Mouse (Mus musculus) neural tube, embryonic 15.5 days (tissue): ENCODE measurements around the gene Gm47289. TPM values are rescaled to one million over a fixed set of nuclear protein-coding genes. Genes with fewer than 3 reads are reported as not detected.

Experiments used
- ATAC-seq: fragments of 200-750 bp; cut with Nextera tagmentation; 2 replicates; pipeline ENCODE4 v1.8.0; 2017; ENCODE audit warnings: mild to moderate bottlenecking, moderate TSS enrichment, moderate library complexity; ENCODE audit not compliant: low FRiP score
- H3K27ac ChIP-seq: fragments of 300-500 bp; sonication (generic); replicated peaks from 2 replicates; pipeline ENCODE4 v1.5.1; 2015; ENCODE audit warnings: mild to moderate bottlenecking, inconsistent platforms
- H3K27me3 ChIP-seq: fragments of 300-500 bp; sonication (generic); replicated peaks from 2 replicates; pipeline ENCODE4 v1.6.1; 2015; ENCODE audit warnings: inconsistent platforms
- H3K36me3 ChIP-seq: fragments of 300-500 bp; sonication (generic); 2 replicates; pipeline ENCODE4 v1.6.1; 2015; ENCODE audit warnings: inconsistent platforms
- H3K4me1 ChIP-seq: fragments of 300-500 bp; sonication (generic); 2 replicates; pipeline ENCODE4 v1.6.1; 2015; ENCODE audit warnings: inconsistent platforms
- H3K4me2 ChIP-seq: fragments of 300-500 bp; sonication (generic); 2 replicates; pipeline ENCODE4 v1.6.1; 2015; ENCODE audit warnings: inconsistent platforms, mild to moderate bottlenecking, moderate library complexity
- H3K4me3 ChIP-seq: fragments of 300-500 bp; sonication (generic); replicated peaks from 2 replicates; pipeline ENCODE4 v1.5.1; 2015; ENCODE audit warnings: mild to moderate bottlenecking, inconsistent platforms
- H3K9ac ChIP-seq: fragments of 300-500 bp; sonication (generic); replicated peaks from 2 replicates; pipeline ENCODE4 v1.6.1; 2015; ENCODE audit warnings: mild to moderate bottlenecking, inconsistent platforms
- H3K9me3 ChIP-seq: fragments of 300-500 bp; sonication (generic); replicated peaks from 2 replicates; pipeline ENCODE4 v1.6.1; 2016; ENCODE audit warnings: inconsistent platforms
- WGBS: fragments of 180-500 bp; shearing (Covaris S2); methylation state at CpG from one replicate; pipeline ENCODE4 v1.1.7; 2015; ENCODE audit warnings: mixed read lengths; 5-methylcytosine and 5-hydroxymethylcytosine counted together
- polyA plus RNA-seq: library from polyadenylated mRNA; unstranded; fragments of >200 nt; fragmentation: Nextera tagmentation; extraction: Ambion mirVana; gene quantifications from 2 replicates; pipeline ENCODE4 v1.2.1, GENCODE M21; 2015

Gm47289 gene
- not detected in 2 replicates for polyA plus RNA-seq

DNA sequence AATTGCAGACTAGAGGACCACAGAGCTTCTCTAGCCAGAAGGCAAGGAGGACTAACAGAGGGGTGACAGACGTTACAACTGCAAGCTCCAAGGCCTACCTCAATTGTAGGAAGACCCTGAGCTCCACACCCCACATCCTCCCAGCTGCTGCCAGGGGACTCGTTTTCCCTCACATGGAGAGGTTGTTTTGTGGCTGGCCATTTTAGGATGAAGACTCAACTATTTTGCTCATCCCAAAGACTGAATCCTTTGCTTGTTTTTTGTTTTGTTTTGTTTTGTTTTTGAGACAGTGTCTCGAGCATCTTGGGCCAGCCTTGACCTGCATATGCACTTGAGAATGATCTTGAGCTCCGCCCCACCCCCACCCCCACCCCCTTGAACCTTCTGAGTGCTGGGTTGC, at the start of gene Gm47289:
TSS of gene Gm47289 (plus strand) at position 301 of the 400 bp plus-strand sequence.
- peaks cover 20% of the 10 kb centered on the region for H3K27me3 ChIP-seq
- ATAC-seq: no peak

DNA sequence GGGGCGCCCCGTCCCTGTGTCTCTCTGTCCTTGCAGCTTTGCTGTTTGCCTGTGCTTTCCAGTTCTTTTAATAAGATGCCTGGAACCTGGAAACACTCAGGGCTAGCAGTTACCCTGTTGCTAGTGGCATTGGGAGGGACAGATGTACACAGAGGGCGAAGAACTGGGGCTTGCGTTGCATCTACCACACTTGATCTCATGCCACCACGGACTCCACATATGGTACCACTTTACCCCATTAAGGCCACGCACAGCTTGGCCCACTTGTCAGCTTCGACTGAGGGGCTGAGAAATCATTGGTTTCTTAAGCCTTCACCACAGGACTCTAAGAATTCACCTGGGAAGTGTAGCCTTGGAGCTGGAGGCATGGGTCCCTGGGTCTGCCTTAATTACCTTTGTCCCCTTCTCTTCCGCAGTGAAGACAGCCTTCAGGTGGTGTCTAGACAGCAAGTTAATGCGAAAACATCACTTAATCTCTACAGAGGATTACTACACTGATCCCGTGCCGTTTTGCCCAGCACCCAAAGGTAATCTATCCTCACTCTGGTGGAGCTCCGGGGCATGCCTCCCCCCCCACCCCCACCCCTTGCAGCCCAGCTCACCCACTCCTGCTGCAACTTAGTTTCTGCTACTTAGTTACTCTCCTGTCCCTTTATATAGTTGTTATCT, 49.1 kb upstream of the Gm47289 start:
- Histone ChIP-seq H3K9ac (no peak overlapping the region), H3K9me3 (no peaks in the 10 kb centered on the region), H3K4me1 (no peaks in the 10 kb centered on the region), H3K4me3 (no peak overlapping the region), H3K27me3 (no peaks in the 10 kb centered on the region), H3K27ac (no peak overlapping the region), H3K4me2 (no peak overlapping the region), H3K36me3 (no peaks in the 10 kb centered on the region)
- ATAC-seq: no peak
- 65% methylated on average over 12 of the region's 12 CpGs for WGBS

More for the DNA sequence above, at the start of gene Gm47289:
- no peaks in the 10 kb centered on the region for H3K9me3 ChIP-seq
- WGBS: 56% methylated on average over 4 of the region's 4 CpGs
- H3K4me1 ChIP-seq: peaks cover 11% of the 10 kb centered on the region
- H3K36me3 ChIP-seq: no peaks in the 10 kb centered on the region
- H3K4me2 ChIP-seq: no peak within 1 kb of the TSS
- H3K27ac ChIP-seq: no peak within 1 kb of the TSS
- H3K9ac ChIP-seq: no peak within 1 kb of the TSS
- no peak within 1 kb of the TSS for H3K4me3 ChIP-seq

DNA sequence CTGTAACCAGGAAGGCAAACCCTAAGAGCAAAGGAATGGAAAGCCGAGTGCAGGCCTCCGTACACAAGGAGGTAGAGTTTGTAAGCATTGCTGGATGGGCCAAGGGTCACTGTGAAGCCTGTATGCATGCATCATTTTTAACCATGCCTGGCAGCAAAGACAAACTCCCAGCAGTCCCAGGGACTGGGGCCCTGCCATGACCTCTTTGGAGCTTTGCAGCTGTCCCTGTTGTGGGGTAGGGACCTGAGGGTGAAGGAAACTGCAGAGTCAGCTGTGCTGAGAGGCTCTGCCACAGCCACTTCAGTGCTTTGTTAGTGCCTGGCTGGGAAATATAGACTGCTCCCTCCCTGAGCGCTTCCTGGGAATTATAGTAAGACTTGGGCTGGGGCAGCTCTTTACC, 48.3 kb upstream of the Gm47289 start:
- H3K36me3 ChIP-seq: no peaks in the 10 kb centered on the region
- H3K27me3 ChIP-seq: no peaks in the 10 kb centered on the region
- H3K9ac ChIP-seq: no peak overlapping the region
- WGBS: 60% methylated on average over 3 of the region's 3 CpGs
- no peaks in the 10 kb centered on the region for H3K9me3 ChIP-seq
- H3K27ac ChIP-seq: no peak overlapping the region
- H3K4me2 ChIP-seq: no peak overlapping the region
- no peak for ATAC-seq
- no peak overlapping the region for H3K4me3 ChIP-seq
- no peaks in the 10 kb centered on the region for H3K4me1 ChIP-seq

DNA sequence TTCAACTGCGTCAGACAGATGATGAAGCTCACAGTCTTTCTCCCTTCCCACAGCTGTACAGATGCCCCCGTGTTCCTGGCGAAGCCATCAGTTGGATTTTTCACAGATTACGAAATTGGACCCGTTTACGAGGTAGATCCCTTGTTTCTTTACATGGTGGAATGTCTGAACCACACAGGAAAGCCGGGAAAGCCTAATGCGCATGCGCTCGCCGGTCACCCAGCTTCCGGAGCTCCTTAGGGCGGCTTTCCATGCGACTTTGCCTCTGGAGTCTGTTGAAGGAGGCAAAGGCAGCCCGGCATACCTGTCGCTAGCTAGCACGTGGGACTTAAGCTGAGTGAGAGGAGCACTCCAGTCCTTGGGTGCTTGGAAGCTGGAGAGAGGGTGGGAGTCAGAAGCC, 44.0 kb upstream of the Gm47289 start:
- 89% methylated on average over 17 of the region's 17 CpGs for WGBS
- no peak for ATAC-seq

DNA sequence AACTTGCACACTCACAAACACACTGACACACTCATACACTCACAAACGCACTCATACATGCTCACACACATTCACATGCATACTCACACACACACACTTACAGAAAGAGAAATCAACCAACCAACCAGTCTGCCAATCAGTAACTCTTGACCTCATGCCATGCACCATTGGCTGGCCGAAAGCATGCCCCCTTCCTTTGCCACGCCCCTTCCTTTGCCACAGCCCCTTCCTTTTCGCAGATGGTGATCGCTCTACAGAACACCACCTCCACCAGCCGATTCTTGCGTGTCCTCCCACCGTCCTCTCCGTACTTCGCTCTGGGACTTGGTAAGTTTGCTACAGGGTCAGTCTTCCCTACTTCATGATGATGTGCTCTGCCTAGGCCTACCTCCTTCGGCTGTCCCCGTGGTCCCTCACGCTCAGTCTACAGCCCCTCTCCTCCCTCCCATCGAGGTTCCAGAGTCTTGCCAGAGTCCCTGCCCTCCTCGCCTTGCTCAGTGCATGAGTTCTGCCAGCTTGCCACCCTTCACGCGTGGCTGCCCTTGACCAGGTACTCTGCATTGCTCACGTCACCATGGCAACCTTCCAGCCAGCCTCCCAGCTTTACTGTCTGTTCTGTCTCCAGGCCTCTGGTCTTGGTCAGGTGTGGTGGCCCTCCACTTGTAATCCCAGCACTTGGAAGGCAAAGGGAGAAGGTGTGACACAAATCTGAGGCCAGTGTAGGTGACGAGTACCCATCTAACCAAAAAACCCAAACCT, 39.4 kb upstream of the Gm47289 start:
- Histone ChIP-seq H3K9ac (no peak overlapping the region), H3K27me3 (no peaks in the 10 kb centered on the region), H3K4me3 (no peak overlapping the region), H3K9me3 (no peaks in the 10 kb centered on the region), H3K36me3 (no peaks in the 10 kb centered on the region), H3K4me2 (no peak overlapping the region), H3K27ac (no peak overlapping the region), H3K4me1 (0 out of 2 replicates have a peak, but pooled peaks cover 2% of the 10 kb centered on the region)
- 85% methylated on average over 19 of the region's 19 CpGs for WGBS
- no peak for ATAC-seq

More for the DNA sequence above, 44.0 kb upstream of the Gm47289 start:
- H3K27me3 ChIP-seq: no peaks in the 10 kb centered on the region
- H3K27ac ChIP-seq: no peak overlapping the region
- H3K4me1 ChIP-seq: 0 out of 2 replicates have a peak, but pooled peaks cover 2% of the 10 kb centered on the region
- H3K9me3 ChIP-seq: no peaks in the 10 kb centered on the region
- no peak overlapping the region for H3K4me2 ChIP-seq
- H3K36me3 ChIP-seq: no peaks in the 10 kb centered on the region
- H3K9ac ChIP-seq: no peak overlapping the region
- no peak overlapping the region for H3K4me3 ChIP-seq

DNA sequence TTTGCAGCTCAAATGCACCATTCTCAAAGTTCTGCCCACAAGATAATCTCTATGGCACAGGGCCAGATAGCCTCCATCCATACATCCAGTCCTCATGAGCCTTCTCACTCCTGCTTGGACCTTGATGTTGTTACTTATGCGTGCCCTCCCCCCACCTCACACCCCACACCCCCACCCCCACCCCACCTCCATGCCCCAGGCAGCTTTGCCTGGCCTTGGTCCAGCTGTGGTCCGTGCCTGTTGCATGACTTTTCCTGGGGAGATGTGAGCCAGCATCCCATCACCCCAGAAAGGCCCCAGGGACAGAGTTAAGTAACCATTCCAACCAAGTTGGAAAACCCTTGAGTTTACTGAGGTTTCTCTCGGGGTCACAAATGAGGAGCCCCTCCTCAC, 38.8 kb upstream of the Gm47289 start:
- H3K4me3 ChIP-seq: no peak overlapping the region
- no peak overlapping the region for H3K9ac ChIP-seq
- 0 out of 2 replicates have a peak, but pooled peaks cover 2% of the 10 kb centered on the region for H3K4me1 ChIP-seq
- H3K36me3 ChIP-seq: no peaks in the 10 kb centered on the region
- no peaks in the 10 kb centered on the region for H3K9me3 ChIP-seq
- no peaks in the 10 kb centered on the region for H3K27me3 ChIP-seq
- no peak overlapping the region for H3K27ac ChIP-seq
- H3K4me2 ChIP-seq: no peak overlapping the region
- ATAC-seq: no peak
- 71% methylated on average over 3 of the region's 3 CpGs for WGBS

DNA sequence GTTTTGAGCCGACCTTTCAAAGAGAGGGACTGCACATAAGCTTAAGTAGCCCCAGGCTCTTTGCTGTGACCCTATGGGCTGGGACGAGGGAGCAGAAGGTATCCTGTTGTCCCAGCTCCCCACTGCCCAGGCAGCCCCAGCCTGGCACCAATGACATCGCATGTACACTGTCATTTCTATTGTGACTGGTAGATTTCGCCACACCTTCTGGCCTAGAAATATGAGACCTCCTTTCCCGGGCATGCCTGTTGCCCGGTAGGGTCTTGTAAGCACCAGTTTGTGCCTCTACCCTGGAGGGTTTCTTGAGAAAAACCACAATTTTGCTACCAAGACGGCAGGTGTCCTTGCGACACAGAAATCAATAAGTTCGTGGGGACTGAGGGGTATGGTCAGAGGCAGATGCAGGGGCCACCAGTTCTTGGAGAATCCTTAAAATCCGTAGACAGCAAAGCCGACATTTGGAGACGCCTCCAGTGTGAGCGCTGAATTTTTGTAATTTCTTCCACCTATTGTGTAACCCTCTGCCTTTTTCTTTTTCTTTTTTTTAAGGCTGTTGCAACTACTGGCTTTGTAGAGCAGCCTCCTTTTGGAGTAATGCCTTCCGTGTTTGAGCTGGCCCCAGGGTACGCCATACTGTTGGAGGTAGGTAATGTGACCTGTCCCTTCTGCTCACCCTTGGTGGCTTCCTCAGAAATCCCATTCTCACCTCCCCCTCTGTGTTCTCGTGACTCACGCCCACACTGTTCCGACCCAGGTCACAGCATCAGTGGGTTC, 36.2 kb upstream of the Gm47289 start:
- Histone ChIP-seq H3K27ac (no peak overlapping the region), H3K36me3 (no peaks in the 10 kb centered on the region), H3K9ac (no peak overlapping the region), H3K27me3 (no peaks in the 10 kb centered on the region), H3K4me3 (no peak overlapping the region), H3K4me1 (0 out of 2 replicates have a peak, but pooled peaks cover 2% of the 10 kb centered on the region), H3K9me3 (no peaks in the 10 kb centered on the region), H3K4me2 (no peak overlapping the region)
- WGBS: 87% methylated on average over 18 of the region's 18 CpGs
- ATAC-seq: no peak

DNA sequence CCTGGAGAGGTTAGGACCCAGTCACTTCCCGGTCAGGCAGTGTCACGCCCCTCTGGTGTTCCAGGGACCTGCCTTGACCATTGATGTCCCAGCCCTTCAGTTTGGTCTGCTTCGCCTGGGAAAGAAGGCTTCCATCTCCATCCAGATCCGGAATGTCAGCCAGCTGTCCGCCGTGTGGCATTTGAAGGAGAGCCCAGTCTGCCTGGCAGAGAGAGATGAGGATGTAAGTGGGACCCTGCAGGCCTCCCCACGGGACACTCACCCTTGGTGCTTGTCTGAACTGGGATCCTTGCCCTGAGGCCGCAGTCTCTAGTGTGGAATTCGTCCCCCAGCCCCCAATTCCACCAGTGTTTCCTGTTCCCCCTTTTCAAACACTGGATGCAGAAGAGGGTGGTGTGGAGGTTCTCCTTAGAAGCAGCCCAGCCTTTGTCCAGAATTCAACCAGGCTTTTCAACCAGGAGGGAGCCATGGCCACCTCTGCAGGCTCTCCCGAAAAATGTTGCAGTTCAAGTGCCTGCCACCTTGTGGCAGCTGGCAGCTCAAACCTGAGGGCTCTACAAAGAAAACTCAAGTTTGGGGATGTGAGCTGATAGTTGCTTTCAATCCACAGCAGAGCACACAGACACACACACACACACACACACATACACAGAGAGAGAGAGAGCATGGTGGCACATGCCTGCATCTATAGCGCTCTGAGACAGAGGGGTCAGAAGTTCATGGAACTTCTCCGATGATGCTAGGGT, 30.4 kb upstream of the Gm47289 start:
- Histone ChIP-seq H3K36me3 (no peaks in the 10 kb centered on the region), H3K9ac (no peak overlapping the region), H3K4me3 (no peak overlapping the region), H3K27ac (no peak overlapping the region), H3K27me3 (no peaks in the 10 kb centered on the region), H3K9me3 (no peaks in the 10 kb centered on the region), H3K4me2 (no peak overlapping the region), H3K4me1 (no peaks in the 10 kb centered on the region)
- WGBS: 88% methylated on average over 12 of the region's 12 CpGs
- ATAC-seq: no peak

DNA sequence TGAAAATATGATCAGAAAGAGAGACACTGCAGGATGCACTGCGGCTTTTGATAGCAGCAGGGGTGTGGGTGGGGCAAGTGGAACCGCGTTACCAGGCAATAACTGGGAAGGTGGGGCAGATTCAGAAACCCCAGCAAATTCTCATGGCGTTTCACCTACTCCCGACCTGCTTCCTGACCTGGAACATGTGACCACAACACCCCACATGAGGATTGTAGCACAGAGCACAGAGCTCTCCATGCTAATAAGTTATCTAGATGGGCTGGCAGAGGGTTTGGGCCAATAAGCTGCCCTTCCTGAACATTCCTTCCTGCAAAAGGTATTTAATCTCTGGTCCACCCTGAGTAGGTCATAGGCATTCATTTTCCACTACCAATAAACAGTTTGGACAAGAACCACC, 28.3 kb upstream of the Gm47289 start:
- Histone ChIP-seq H3K4me2 (no peak overlapping the region), H3K27ac (no peak overlapping the region), H3K9me3 (no peaks in the 10 kb centered on the region), H3K36me3 (no peaks in the 10 kb centered on the region), H3K4me1 (no peaks in the 10 kb centered on the region), H3K4me3 (no peak overlapping the region), H3K27me3 (no peaks in the 10 kb centered on the region), H3K9ac (no peak overlapping the region)
- 66% methylated on average over 5 of the region's 5 CpGs for WGBS
- no peak for ATAC-seq

DNA sequence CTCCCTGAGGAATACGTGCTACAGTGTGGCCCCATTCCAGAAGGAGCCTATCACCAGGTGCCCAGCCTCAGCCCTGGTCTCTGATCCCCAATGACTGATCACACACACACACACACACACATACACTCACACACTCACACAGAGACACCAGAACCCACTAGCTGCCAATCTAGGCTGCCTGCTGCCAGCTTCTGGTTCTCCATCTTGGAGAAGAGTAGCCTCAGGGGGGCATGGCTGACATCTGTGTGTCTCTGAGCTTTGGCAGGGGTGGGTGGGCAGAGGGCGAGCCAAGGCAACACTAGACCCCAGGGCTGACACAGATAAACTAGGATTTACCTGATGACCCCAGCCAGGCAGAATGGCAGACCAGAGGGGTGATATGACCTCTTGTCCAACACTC, 20.1 kb upstream of the Gm47289 start:
- Histone ChIP-seq H3K4me1 (no peaks in the 10 kb centered on the region), H3K9ac (no peak overlapping the region), H3K4me3 (no peak overlapping the region), H3K27ac (no peak overlapping the region), H3K36me3 (no peaks in the 10 kb centered on the region), H3K27me3 (no peaks in the 10 kb centered on the region), H3K9me3 (no peaks in the 10 kb centered on the region), H3K4me2 (no peak overlapping the region)
- ATAC-seq: no peak
- 91% methylated on average over 2 of the region's 2 CpGs for WGBS

DNA sequence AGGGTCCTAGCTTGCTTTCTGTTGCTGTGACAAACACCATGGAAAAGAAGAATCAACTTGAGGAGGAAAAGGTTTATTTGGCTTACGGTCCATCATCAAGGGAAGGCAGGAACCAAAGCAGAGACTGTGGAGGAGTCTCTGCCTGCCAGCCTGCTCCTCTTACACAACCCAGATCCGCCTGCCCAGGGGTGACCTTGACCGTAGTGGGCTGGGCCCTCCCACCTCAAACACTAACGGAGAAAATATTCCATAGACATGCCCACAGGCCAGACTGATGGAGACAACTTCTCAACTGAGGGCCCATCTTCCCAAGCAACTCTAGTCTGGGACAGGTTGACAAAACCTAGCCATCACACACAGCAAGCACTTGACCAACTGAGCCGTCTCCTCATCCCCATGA, 16.9 kb upstream of the Gm47289 start:
- no peaks in the 10 kb centered on the region for H3K36me3 ChIP-seq
- 89% methylated on average over 5 of the region's 5 CpGs for WGBS
- H3K4me3 ChIP-seq: no peak overlapping the region
- H3K27ac ChIP-seq: no peak overlapping the region
- no peaks in the 10 kb centered on the region for H3K27me3 ChIP-seq
- no peaks in the 10 kb centered on the region for H3K9me3 ChIP-seq
- no peak overlapping the region for H3K9ac ChIP-seq
- ATAC-seq: no peak
- no peak overlapping the region for H3K4me2 ChIP-seq
- no peaks in the 10 kb centered on the region for H3K4me1 ChIP-seq
